Mouse (Mus musculus): ENCODE data around the gene Pdlim7. TPM values are rescaled to one million over a fixed set of nuclear protein-coding genes. Genes with fewer than 3 reads are reported as not detected.

The Pdlim7 gene
- total and polyA plus RNA-seq, 3 experiments: 8.7 to 32.5 (median 11.2) TPM

- peak; percentile 19 for DNase-seq (ENCODE audit: extremely low read depth)
- no peak overlapping the region for H3K4me2 ChIP-seq (ENCODE audit: insufficient read depth, low read depth, poor library complexity, severe bottlenecking)
- dilution Hi-C loops (cut with MboI; ENCODE audit: extremely low pct_ligation_motif_present, extremely low pct_unique_long_range_greater_than_20kb, low sequenced_read_pairs): no loop called here
- H3K9ac ChIP-seq (ENCODE audit: insufficient read depth, low read depth): no peak overlapping the region
- H3K27me3 ChIP-seq (replicated peaks): no peaks in the 10 kb centered on the region
- no peak overlapping the region for H3K4me3 ChIP-seq (replicated peaks in 1 of 3; ENCODE audit: low read depth in 2 of 3, low read length in 2 of 3, poor library complexity in 1 of 3)
- H3K36me3 ChIP-seq (replicated peaks in 1 of 2; ENCODE audit: control insufficient read depth in 1 of 2, insufficient read depth in 1 of 2, low read length in 1 of 2): peaks cover 66 to 86% of the 10 kb centered on the region in 2 experiments
- in situ Hi-C loops (cut with MboI; ENCODE audit: low pct_ligation_motif_present, low pct_unique_long_range_greater_than_20kb, low sequenced_read_pairs): no loop called here
- H3K79me2 ChIP-seq (replicated peaks; ENCODE audit: control insufficient read depth, extremely low read depth, insufficient read depth, poor library complexity, severe bottlenecking): no peaks in the 10 kb centered on the region; the same call in 1 of the 2 replicates
- no peaks in the 10 kb centered on the region for H3K9me3 ChIP-seq (replicated peaks; ENCODE audit: low read length)
- TF ChIP-seq SMC3 (IDR thresholded peaks at IDR 0.05; ENCODE audit: low read depth, low read length) (peak; percentile 46), USF1 (IDR thresholded peaks at IDR 0.05; ENCODE audit: low read depth, low read length) (no peak), PAX5 (IDR thresholded peaks at IDR 0.05; ENCODE audit: low read length) (no peak), TBP (conservative IDR thresholded peaks at IDR 0.05; ENCODE audit: low read depth, low read length) (no peak), RAD21 (IDR thresholded peaks at IDR 0.05; ENCODE audit: low read depth, low read length) (peak; percentile 41), CHD2 (IDR thresholded peaks at IDR 0.05; ENCODE audit: low read length) (no peak), MAFK (IDR thresholded peaks at IDR 0.05; ENCODE audit: insufficient replicate concordance, low read length) (peak; percentile 79), KAT2A (IDR thresholded peaks at IDR 0.05; ENCODE audit: insufficient replicate concordance, low read length) (no peak), CTCF (conservative IDR thresholded peaks at IDR 0.05 in 1 of 2, IDR thresholded peaks at IDR 0.05 in 1 of 2; ENCODE audit: low read depth in 2 of 2, low read length in 2 of 2) (peak in 1 of 2 experiments; percentile 74; a peak in 2 of 4 replicates), IRF4 (IDR thresholded peaks at IDR 0.05; ENCODE audit: low read depth, low read length) (no peak), TCF12 (IDR thresholded peaks at IDR 0.05; ENCODE audit: low read depth, low read length) (no peak), ZNF384 (IDR thresholded peaks at IDR 0.05; ENCODE audit: low read depth, low read length) (no peak), MYC (IDR thresholded peaks at IDR 0.05; ENCODE audit: low read depth, low read length) (peak; percentile 60; the same call in 1 of the 2 replicates)
- H3K27ac ChIP-seq (ENCODE audit: insufficient read depth, low read depth): no peak overlapping the region
- peaks cover 0 to 8% of the 10 kb centered on the region in 2 experiments; a peak in 3 of 4 replicates for H3K4me1 ChIP-seq (ENCODE audit: control insufficient read depth in 1 of 2, insufficient read depth in 2 of 2)
These were observed 27.5 kb upstream of the Pdlim7 start for GRCm38 (mm10) chr13:55540933-55541332.

- H3K9ac ChIP-seq (ENCODE audit: insufficient read depth, low read depth): peak within 1 kb of the TSS; percentile 69
- peaks cover 9 to 31% of the 10 kb centered on the region in 2 experiments for H3K4me1 ChIP-seq (ENCODE audit: control insufficient read depth in 1 of 2, insufficient read depth in 2 of 2)
- in situ Hi-C loops (cut with MboI; ENCODE audit: low pct_ligation_motif_present, low pct_unique_long_range_greater_than_20kb, low sequenced_read_pairs): no loop called here
- H3K27ac ChIP-seq (ENCODE audit: insufficient read depth, low read depth): peak within 1 kb of the TSS; percentile 53
- H3K9me3 ChIP-seq (replicated peaks; ENCODE audit: low read length): no peaks in the 10 kb centered on the region
- DNase-seq (ENCODE audit: extremely low read depth): peak; percentile 100
- peak within 1 kb of the TSS; percentile 79 to 95 (median 89) for H3K4me3 ChIP-seq (replicated peaks in 1 of 3; ENCODE audit: low read depth in 2 of 3, low read length in 2 of 3, poor library complexity in 1 of 3)
- peaks cover 64 to 80% of the 10 kb centered on the region in 2 experiments for H3K36me3 ChIP-seq (replicated peaks in 1 of 2; ENCODE audit: control insufficient read depth in 1 of 2, insufficient read depth in 1 of 2, low read length in 1 of 2)
- peak within 1 kb of the TSS; percentile 86 for H3K4me2 ChIP-seq (ENCODE audit: insufficient read depth, low read depth, poor library complexity, severe bottlenecking)
- H3K79me2 ChIP-seq (replicated peaks; ENCODE audit: control insufficient read depth, extremely low read depth, insufficient read depth, poor library complexity, severe bottlenecking): peaks cover 14% of the 10 kb centered on the region
- dilution Hi-C loops (cut with MboI; ENCODE audit: extremely low pct_ligation_motif_present, extremely low pct_unique_long_range_greater_than_20kb, low sequenced_read_pairs): no loop called here
- no peaks in the 10 kb centered on the region for H3K27me3 ChIP-seq (replicated peaks)
- TF ChIP-seq TCF12 (IDR thresholded peaks at IDR 0.05; ENCODE audit: low read depth, low read length) (peak; percentile 56), MXI1 (IDR thresholded peaks at IDR 0.05; ENCODE audit: low read depth, low read length) (peak; percentile 98), BHLHE40 (IDR thresholded peaks at IDR 0.05; ENCODE audit: low read depth, low read length) (no peak), MYC (IDR thresholded peaks at IDR 0.05; ENCODE audit: low read depth, low read length) (peak; percentile 95; the same call in 1 of the 2 replicates), MAFK (IDR thresholded peaks at IDR 0.05; ENCODE audit: insufficient replicate concordance, low read length) (no peak), POLR2A (IDR thresholded peaks at IDR 0.05; ENCODE audit: low read depth, low read length) (peak; percentile 81), HCFC1 (IDR thresholded peaks at IDR 0.05; ENCODE audit: low read depth, low read length) (peak; percentile 91), KAT2A (IDR thresholded peaks at IDR 0.05; ENCODE audit: insufficient replicate concordance, low read length) (peak; percentile 75; the same call in 1 of the 2 replicates), TBP (conservative IDR thresholded peaks at IDR 0.05; ENCODE audit: low read depth, low read length) (0 out of 2 replicates have a peak, but pooled peaks have one; percentile 13), NRF1 (IDR thresholded peaks at IDR 0.05; ENCODE audit: low read depth, low read length) (peak; percentile 88), IRF4 (IDR thresholded peaks at IDR 0.05; ENCODE audit: low read depth, low read length) (0 out of 2 replicates have a peak, but pooled peaks have one; percentile 59), NELFE (IDR thresholded peaks at IDR 0.05; ENCODE audit: low read depth, low read length) (0 out of 2 replicates have a peak, but pooled peaks have one; percentile 51), EP300 (IDR thresholded peaks at IDR 0.05; ENCODE audit: low read length) (no peak), ELF1 (IDR thresholded peaks at IDR 0.05; ENCODE audit: low read depth, low read length) (peak; percentile 89; the same call in 1 of the 2 replicates), MAX (IDR thresholded peaks at IDR 0.05; ENCODE audit: low read length) (peak; percentile 70), CTCF (conservative IDR thresholded peaks at IDR 0.05 in 1 of 2, IDR thresholded peaks at IDR 0.05 in 1 of 2; ENCODE audit: low read depth in 2 of 2, low read length in 2 of 2) (peak; percentile 55 to 96), RAD21 (IDR thresholded peaks at IDR 0.05; ENCODE audit: low read depth, low read length) (peak; percentile 66), ETS1 (conservative IDR thresholded peaks at IDR 0.05; ENCODE audit: low read depth, low read length) (no peak), USF2 (conservative IDR thresholded peaks at IDR 0.05; ENCODE audit: low read depth, low read length) (no peak), MEF2A (IDR thresholded peaks at IDR 0.05; ENCODE audit: borderline replicate concordance, low read depth, low read length) (peak; percentile 62), POLR2AphosphoS2 (IDR thresholded peaks at IDR 0.05; ENCODE audit: low read depth, low read length) (peak; percentile 91; the same call in 1 of the 2 replicates), SMC3 (IDR thresholded peaks at IDR 0.05; ENCODE audit: low read depth, low read length) (peak; percentile 96), SIN3A (IDR thresholded peaks at IDR 0.05; ENCODE audit: low read length) (peak; percentile 98), ZC3H11A (IDR thresholded peaks at IDR 0.05; ENCODE audit: low read depth, low read length) (0 out of 2 replicates have a peak, but pooled peaks have one; percentile 10)
These were observed 23.0 kb upstream of the Pdlim7 start, which contains the start of gene Ddx41 for GRCm38 (mm10) chr13:55536194-55537175. Ddx41 (minus strand) TSS chr13:55536658.

Measured in CH12.LX (cell line).